Mouse (Mus musculus) MEL (cell line): ENCODE measurements at regions not wholly inside any gene's neighbourhood (a gene's known extent, or its start where the extent isn't known, plus 50 kb on each side); places are given as distances from the start of the nearest gene placed in this dataset.

Source experiments
- DNase-seq: peaks from one replicate; pipeline ENCODE4 v3.0.0; 2011; ENCODE audit warnings: low read depth, low spot score
- H3K27ac ChIP-seq: 2 replicates; pipeline ENCODE4 v1.5.1; 2012; ENCODE audit warnings: low read depth, mild to moderate bottlenecking, control low read depth, low read length, moderate library complexity; ENCODE audit not compliant: control insufficient read depth
- H3K27me3 ChIP-seq, 2 experiments: fragments of 150-350 bp in 1 of 2; sonication (generic) in 1 of 2; 2 replicates each; pipeline ENCODE4 v1.6.1; 2012; ENCODE audit warnings: low read length in 2 of 2, mild to moderate bottlenecking in 2 of 2, improper control_type of control experiment in 1 of 2, moderate library complexity in 1 of 2; ENCODE audit not compliant: insufficient read depth in 2 of 2, control insufficient read depth in 1 of 2
- H3K36me3 ChIP-seq, 2 experiments: 2 replicates each; pipeline ENCODE4 v1.6.1; 2012 to 2014; ENCODE audit warnings: low read length in 2 of 2, improper control_type of control experiment in 1 of 2, inconsistent platforms in 1 of 2, mild to moderate bottlenecking in 1 of 2; ENCODE audit not compliant: insufficient read depth in 2 of 2, control insufficient read depth in 1 of 2
- H3K4me1 ChIP-seq, 2 experiments: fragments of 150-350 bp in 1 of 2; sonication (generic) in 1 of 2; 2 replicates each; pipeline ENCODE4 v1.6.1; 2012; ENCODE audit warnings: low read length in 2 of 2, improper control_type of control experiment in 1 of 2, mild to moderate bottlenecking in 1 of 2; ENCODE audit not compliant: insufficient read depth in 2 of 2, control insufficient read depth in 1 of 2
- H3K4me3 ChIP-seq, 2 experiments: fragments of 150-350 bp in 1 of 2; sonication (generic) in 1 of 2; 2 replicates each; pipeline ENCODE4 v1.5.1; 2012; ENCODE audit warnings: low read depth in 2 of 2, low read length in 2 of 2, mild to moderate bottlenecking in 2 of 2, moderate library complexity in 2 of 2, control low read depth in 1 of 2, improper control_type of control experiment in 1 of 2; ENCODE audit not compliant: control insufficient read depth in 1 of 2, insufficient read depth in 1 of 2
- H3K79me2 ChIP-seq: 2 replicates; pipeline ENCODE4 v1.6.1; 2012; ENCODE audit warnings: mild to moderate bottlenecking, low read length, moderate library complexity; ENCODE audit not compliant: control insufficient read depth, poor library complexity, insufficient read depth
- H3K9ac ChIP-seq: 2 replicates; pipeline ENCODE4 v1.6.1; 2012; ENCODE audit warnings: low read depth, mild to moderate bottlenecking, control low read depth, low read length, moderate library complexity; ENCODE audit not compliant: control insufficient read depth, poor library complexity, severe bottlenecking
- H3K9me3 ChIP-seq: fragments of 150-350 bp; sonication (generic); replicated peaks from 2 replicates; pipeline ENCODE4 v1.6.1; 2012; ENCODE audit warnings: mild to moderate bottlenecking, low read length, improper control_type of control experiment, moderate library complexity; ENCODE audit not compliant: insufficient read depth
- CHD1 ChIP-seq: IDR thresholded peaks from 2 replicates; pipeline ENCODE4 v1.6.1; 2012; ENCODE audit warnings: low read depth, mild to moderate bottlenecking, inconsistent platforms, low read length, improper control_type of control experiment
- E2F4 ChIP-seq: IDR thresholded peaks from 2 replicates; pipeline ENCODE4 v1.6.1; 2011; ENCODE audit warnings: low read depth, low read length, improper control_type of control experiment, borderline replicate concordance
- EP300 ChIP-seq, 2 experiments: IDR thresholded peaks; 2 replicates each; pipeline ENCODE4 v1.6.1; 2011; ENCODE audit warnings: improper control_type of control experiment in 2 of 2, low read length in 2 of 2, low read depth in 1 of 2, mild to moderate bottlenecking in 1 of 2
- ETS1 ChIP-seq: IDR thresholded peaks from 2 replicates; pipeline ENCODE4 v1.6.1; 2012; ENCODE audit warnings: low read depth, mild to moderate bottlenecking, inconsistent platforms, low read length, improper control_type of control experiment, moderate library complexity
- KAT2A ChIP-seq: conservative IDR thresholded peaks from 2 replicates; pipeline ENCODE4 v1.6.1; 2012; ENCODE audit warnings: low read depth, low read length, improper control_type of control experiment, inconsistent platforms
- MAFK ChIP-seq: IDR thresholded peaks from 2 replicates; pipeline ENCODE4 v1.6.1; 2011; ENCODE audit warnings: low read depth, mild to moderate bottlenecking, low read length, improper control_type of control experiment, borderline replicate concordance
- MAZ ChIP-seq: IDR thresholded peaks from 2 replicates; pipeline ENCODE4 v1.6.1; 2012; ENCODE audit warnings: low read depth, mild to moderate bottlenecking, inconsistent platforms, low read length, improper control_type of control experiment
- MEF2A ChIP-seq: IDR thresholded peaks from 2 replicates; pipeline ENCODE4 v1.6.1; 2014; ENCODE audit warnings: low read depth, mild to moderate bottlenecking, inconsistent platforms, low read length, improper control_type of control experiment; ENCODE audit not compliant: poor library complexity, insufficient replicate concordance, severe bottlenecking; ENCODE audit errors: extremely low read depth
- MXI1 ChIP-seq: IDR thresholded peaks from 2 replicates; pipeline ENCODE4 v1.6.1; 2011; ENCODE audit warnings: mild to moderate bottlenecking, low read depth, low read length, improper control_type of control experiment
- MYB ChIP-seq: IDR thresholded peaks from 2 replicates; pipeline ENCODE4 v1.6.1; 2011; ENCODE audit warnings: mild to moderate bottlenecking, low read depth, low read length, improper control_type of control experiment
- POLR2AphosphoS5 ChIP-seq: IDR thresholded peaks from 2 replicates; pipeline ENCODE4 v1.6.1; 2012; ENCODE audit warnings: low read depth, borderline replicate concordance, mild to moderate bottlenecking, inconsistent platforms, low read length, moderate library complexity, mixed read lengths
- RCOR1 ChIP-seq: IDR thresholded peaks from 2 replicates; pipeline ENCODE4 v1.6.1; 2012; ENCODE audit warnings: low read depth, mild to moderate bottlenecking, inconsistent platforms, low read length, improper control_type of control experiment
- SIN3A ChIP-seq: IDR thresholded peaks from 2 replicates; pipeline ENCODE4 v1.6.1; 2012; ENCODE audit warnings: low read length, improper control_type of control experiment, inconsistent platforms
- TAL1 ChIP-seq: IDR thresholded peaks from 2 replicates; pipeline ENCODE4 v1.6.1; 2012; ENCODE audit warnings: mild to moderate bottlenecking, inconsistent platforms, low read length, moderate library complexity, mixed read lengths
- TBP ChIP-seq: IDR thresholded peaks from 2 replicates; pipeline ENCODE4 v1.8.0; 2011; ENCODE audit warnings: low read depth, low read length, improper control_type of control experiment
- TCF12 ChIP-seq: IDR thresholded peaks from 2 replicates; pipeline ENCODE4 v1.6.1; 2014; ENCODE audit warnings: low read depth, mild to moderate bottlenecking, inconsistent platforms, low read length, improper control_type of control experiment, moderate library complexity
- USF2 ChIP-seq, 2 experiments: IDR thresholded peaks; 2 replicates each; pipeline ENCODE4 v1.6.1; 2011 to 2012; ENCODE audit warnings: improper control_type of control experiment in 2 of 2, low read length in 2 of 2, borderline replicate concordance in 1 of 2, inconsistent platforms in 1 of 2, low read depth in 1 of 2, mild to moderate bottlenecking in 1 of 2; ENCODE audit not compliant: insufficient read depth in 1 of 2
- ZKSCAN1 ChIP-seq: IDR thresholded peaks from 2 replicates; pipeline ENCODE4 v1.6.1; 2012; ENCODE audit warnings: low read depth, mild to moderate bottlenecking, inconsistent platforms, low read length, improper control_type of control experiment, moderate library complexity

DNA sequence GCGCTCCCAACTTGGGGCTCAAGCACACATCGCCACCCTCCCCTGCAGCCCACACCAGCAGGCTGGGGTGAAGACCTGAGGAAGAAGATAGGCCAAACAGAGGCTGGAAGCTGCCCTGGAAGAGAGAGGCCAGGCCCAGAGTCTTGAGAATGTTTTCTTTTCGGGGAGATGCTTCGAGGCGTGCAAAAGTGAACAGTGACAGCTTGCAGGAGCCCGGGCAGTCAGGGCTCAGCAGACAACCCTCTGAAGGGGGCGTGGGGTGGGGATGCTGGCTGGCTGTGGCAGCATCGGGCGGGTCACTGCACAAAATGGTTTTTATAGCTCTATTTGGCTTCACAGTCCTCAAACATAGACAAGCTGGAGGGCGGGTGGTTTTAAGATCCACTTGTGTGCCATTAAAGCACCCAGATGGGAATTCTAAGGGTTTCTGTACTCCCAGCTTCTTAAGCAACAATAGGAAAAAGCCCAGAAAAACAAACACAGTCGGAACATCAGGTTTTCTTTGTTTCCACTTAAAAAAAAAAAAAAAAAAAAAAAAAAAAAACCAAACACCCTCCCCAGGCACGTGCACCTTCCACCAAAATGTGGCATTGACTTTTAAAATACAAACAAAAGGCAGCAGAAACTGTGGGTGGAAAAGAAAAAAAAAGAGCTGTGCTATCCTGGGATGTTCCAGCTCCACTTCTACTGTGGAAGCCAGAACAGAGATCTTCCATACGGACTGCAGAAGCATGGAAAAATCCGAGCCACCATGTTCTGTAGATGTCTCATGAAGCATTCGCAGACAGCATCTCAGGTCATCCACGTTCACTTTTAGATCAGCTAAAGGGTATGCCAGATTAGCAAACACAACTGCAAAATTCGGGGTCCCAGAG lies 123.5 kb downstream of the Ly86 start:
- no peak overlapping the region for H3K4me3 ChIP-seq
- H3K4me1 ChIP-seq = no peaks in the 10 kb centered on the region

GRCm38 (mm10) chr13:37470230-37470907 lies 125.4 kb downstream of the Ly86 start:
- TF ChIP-seq ETS1 = no peak
- TF ChIP-seq SIN3A = no peak
- no peak for TF ChIP-seq USF2 (IDR thresholded peaks at IDR 0.05; ENCODE audit: borderline replicate concordance in 1 of 2, insufficient read depth in 1 of 2, low read depth in 1 of 2, low read length in 2 of 2)
- TF ChIP-seq TAL1 = no peak
- no peak for TF ChIP-seq E2F4
- no peak for TF ChIP-seq ZKSCAN1
- no peak for TF ChIP-seq CHD1
- no peak for TF ChIP-seq MXI1
- TF ChIP-seq MAZ = no peak
- TF ChIP-seq TBP = no peak
- TF ChIP-seq, all 39 proteins: peak for 0
- Histone ChIP-seq H3K27ac (no peak overlapping the region), H3K4me1 (no peaks in the 10 kb centered on the region)

More for the DNA sequence above, 123.5 kb downstream of the Ly86 start:
- H3K79me2 ChIP-seq = no peaks in the 10 kb centered on the region
- TF ChIP-seq POLR2AphosphoS5 (no peak), USF2 (IDR thresholded peaks at IDR 0.05; ENCODE audit: borderline replicate concordance in 1 of 2, insufficient read depth in 1 of 2, low read depth in 1 of 2, low read length in 2 of 2) (no peak), CHD1 (no peak)
- TF ChIP-seq, all 39 proteins: peak for 0
- DNase-seq = no peak
- Histone ChIP-seq H3K9ac (no peak overlapping the region), H3K27ac (no peak overlapping the region), H3K36me3 (no peaks in the 10 kb centered on the region), H3K9me3 (no peaks in the 10 kb centered on the region), H3K27me3 (peaks cover 0 to 6% of the 10 kb centered on the region in 2 experiments)

DNA sequence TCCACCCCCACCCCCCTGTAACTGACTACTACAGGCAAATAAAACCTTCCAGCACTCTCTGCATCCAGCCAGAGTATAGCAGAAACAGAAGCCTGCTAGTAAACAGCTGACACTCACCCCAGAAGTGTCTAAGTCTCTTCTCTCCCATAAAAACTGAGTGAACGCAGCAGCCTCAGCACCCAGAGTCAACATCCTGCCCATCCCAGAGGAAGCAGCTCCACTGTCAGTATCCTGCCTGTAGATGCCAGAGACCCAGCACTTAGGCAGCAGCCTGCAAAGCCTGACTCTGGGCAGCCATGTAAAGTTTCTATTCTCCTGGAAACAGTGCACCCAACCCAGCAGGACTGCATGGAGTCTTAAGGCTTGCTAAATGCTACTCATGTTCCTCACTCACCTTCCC lies 128.4 kb downstream of the Ly86 start:
- Histone ChIP-seq H3K27ac (no peak overlapping the region), H3K27me3 (peaks cover 0 to 2% of the 10 kb centered on the region in 2 experiments; a peak in 3 of 4 replicates), H3K36me3 (no peaks in the 10 kb centered on the region), H3K4me1 (no peaks in the 10 kb centered on the region), H3K79me2 (no peaks in the 10 kb centered on the region), H3K9ac (no peak overlapping the region), H3K9me3 (no peaks in the 10 kb centered on the region), H3K4me3 (no peak overlapping the region)
- TF ChIP-seq TCF12 (no peak), EP300 (IDR thresholded peaks at IDR 0.05; ENCODE audit: low read depth in 1 of 2, low read length in 2 of 2) (no peak), RCOR1 (no peak), MAFK (no peak), MYB (no peak), MEF2A (no peak), KAT2A (no peak), TBP (no peak), ETS1 (no peak)
- no peak for DNase-seq

More at GRCm38 (mm10) chr13:37470230-37470907, 125.4 kb downstream of the Ly86 start:
- H3K79me2 ChIP-seq = no peaks in the 10 kb centered on the region
- no peak overlapping the region for H3K4me3 ChIP-seq
- H3K27me3 ChIP-seq = peaks cover 0 to 3% of the 10 kb centered on the region in 2 experiments; a peak in 3 of 4 replicates
- H3K36me3 ChIP-seq = no peaks in the 10 kb centered on the region
- no peaks in the 10 kb centered on the region for H3K9me3 ChIP-seq
- no peak for DNase-seq
- H3K9ac ChIP-seq = no peak overlapping the region
